Mouse (Mus musculus) naive thymus-derived CD4-positive, alpha-beta T cell, adult 2 months (primary cell): ENCODE measurements around the gene Best1.

ENCODE experiments used
- DNase-seq: peaks from one replicate; pipeline ENCODE4 v3.0.0-alpha.2; 2011; ENCODE audit warnings: low read depth

Best1 gene

GRCm38 (mm10) chr19:9960769-9961168 lies 40.7 kb downstream of the Best1 start:
- no peak for DNase-seq

DNA sequence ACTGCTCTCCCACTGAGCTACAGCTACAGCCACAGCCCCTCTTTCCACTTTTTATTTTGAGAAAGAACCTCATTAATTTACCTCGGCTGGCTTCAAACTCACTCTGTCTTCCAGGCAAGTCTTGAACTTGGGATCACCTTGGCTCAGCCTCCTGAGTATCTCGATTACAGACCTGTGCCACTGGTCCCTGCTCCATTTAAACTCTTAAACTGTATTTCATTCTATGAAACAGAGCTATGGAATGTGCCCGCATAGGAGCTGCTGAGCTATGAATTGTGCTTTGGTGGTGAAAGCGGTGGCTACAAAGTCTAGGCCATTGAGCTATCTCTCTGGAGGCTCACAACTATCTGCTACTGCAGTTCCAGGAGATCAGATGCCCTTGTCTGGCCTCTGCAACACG lies 43.5 kb downstream of the Best1 start:
- DNase-seq, result no peak

- no peak for DNase-seq
Observed at GRCm38 (mm10) chr19:9956624-9957388, 44.6 kb downstream of the Best1 start.

DNA sequence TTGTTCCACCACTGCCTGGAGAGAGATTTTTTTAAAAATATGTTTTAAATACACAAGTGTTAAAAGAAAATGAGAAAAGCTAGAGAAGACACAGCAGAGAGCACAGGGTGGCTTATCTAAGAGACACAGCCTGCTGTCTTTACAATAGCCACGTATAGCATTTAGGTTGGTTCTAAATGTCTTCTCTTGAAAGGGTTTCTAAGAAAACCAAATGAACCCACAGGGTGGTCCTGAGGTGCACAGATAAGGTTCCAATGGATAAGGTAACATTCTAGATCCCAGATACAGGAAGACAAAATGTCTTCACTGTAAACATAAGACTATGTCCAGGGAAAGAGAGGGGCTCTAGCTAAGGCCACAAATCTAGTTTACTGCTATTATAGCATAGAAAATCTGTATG lies 46.0 kb downstream of the Best1 start:
- DNase-seq, result no peak

DNA sequence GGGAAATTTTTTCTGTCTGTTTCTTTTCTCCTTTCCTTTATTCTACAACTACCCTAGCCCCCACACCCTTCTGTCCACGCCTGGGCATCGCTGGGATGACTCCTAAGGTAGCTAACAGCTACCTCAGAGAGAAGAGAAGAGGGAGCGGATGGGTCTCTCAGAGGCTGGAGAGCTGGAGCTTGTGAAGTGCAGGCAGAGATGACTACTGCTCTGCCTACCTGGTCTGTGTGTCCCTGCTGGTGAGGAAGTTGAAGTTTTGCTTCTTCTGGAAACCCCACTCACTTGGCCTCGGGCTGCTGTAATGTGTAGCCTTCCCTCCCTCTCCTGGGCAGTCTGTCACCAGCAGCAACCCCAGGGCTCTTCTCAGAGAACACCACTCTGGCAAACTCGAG lies 46.6 kb downstream of the Best1 start:
- no peak for DNase-seq

DNA sequence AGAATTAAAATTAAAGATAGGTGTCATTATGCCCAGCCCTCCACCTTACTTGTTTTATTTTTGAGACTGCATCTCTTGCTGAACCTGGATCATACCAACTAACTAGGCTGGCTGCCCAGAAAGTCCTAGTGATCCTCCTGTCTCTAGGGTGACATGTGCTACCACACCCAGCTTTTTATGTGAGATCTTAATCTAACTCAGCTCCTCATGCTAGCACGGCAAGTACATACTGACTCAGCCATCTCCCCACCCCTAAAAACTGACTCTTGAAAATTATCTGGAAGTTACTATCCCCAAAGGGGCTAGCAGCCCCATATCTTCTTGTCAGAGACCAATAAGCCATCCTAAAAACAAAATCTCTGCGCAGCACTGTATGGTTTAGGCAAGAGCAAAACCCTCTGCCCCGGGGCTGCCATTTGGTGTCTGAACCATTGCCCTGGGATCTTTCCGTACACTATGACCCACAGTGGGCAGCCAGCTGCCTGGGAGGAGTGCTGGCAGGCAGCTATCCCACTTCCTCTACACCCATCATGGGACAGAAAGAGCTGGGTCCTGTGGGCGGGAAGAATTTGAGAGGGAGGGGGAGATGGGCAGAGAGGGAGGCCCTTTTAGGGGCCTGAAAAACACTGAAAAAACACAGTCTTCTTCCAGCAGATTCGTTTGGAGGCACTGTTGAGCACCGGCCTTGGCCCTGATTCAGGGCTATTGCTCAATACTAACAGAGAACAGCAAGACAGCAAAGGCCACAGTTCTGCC lies 47.2 kb downstream of the Best1 start:
- DNase-seq, result no peak

DNA sequence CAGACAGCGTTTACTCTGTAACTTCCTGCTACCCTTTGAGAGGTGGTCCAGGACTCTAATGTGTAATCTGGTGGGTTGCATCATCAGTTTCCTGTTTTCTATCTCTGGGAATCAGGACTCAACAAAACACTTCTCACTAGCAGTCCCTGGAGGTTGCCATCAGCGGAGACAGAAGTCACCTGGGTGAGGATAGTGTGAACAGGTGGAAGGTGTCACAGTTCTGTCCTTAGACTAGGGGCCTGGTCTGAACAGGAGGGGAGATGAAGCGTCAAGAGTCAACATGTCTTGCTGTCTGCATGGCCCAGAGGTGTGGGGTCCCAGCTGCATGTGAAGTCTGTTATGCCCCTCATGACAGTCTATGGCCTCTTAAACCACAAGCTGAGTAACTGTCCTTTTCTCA lies 48.5 kb downstream of the Best1 start:
- no peak for DNase-seq

GRCm38 (mm10) chr19:9952390-9952789 lies 49.0 kb downstream of the Best1 start:
- DNase-seq, result no peak

DNA sequence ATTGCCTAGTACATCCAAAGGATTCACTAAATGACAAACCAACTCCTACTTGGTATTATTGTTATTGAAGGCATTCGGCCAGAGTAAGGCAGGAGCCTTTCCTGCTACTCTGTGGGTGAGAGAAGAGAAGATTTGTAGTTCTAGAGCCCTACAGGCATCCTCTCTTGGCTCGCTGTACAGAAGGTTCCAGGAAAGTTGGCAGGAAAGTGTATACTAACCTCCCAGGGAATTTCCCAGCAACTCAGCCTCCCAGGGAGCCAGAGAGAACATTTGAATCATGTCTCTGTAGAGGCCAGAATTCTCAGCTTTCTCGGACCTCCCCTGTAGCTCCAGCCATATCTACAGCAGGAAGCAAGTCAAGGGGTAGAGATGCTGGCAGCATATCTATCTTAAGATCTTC lies 54.4 kb downstream of the Best1 start:
- no peak for DNase-seq

DNA sequence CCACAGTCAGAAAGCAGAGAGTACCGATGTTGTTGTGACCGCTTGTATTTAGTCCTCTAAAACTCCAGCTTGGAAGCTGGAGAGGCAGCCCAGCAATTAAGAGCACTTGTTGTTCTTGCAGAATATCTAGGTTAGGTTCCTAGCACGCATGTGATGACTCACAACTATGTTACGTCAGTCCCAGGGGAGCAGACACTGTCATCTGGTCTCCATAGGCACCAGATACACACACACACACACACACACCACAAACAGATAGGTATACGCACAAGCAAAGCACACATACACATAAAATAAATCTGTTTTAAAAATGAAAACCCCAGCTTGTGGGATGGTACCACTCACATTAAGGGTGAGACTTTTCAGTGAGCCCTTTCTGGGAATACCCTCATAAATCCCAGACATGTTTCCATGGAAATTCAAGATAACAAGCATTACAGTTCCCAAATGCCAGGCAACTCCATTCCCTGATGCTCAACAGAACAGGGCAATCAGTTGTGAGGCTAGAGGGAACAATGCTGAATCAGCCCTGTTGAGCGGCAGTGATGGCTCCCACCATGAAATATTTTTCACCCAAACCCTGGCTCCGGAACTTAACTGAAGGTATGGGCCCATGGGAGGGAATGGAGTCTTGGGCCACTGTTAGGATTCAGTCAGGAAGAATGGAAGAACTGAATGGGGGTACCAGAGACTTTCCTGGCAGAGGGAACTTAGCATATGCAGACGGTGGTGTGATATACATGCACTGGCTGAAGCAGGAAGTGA lies 55.5 kb downstream of the Best1 start:
- no peak for DNase-seq

GRCm38 (mm10) chr19:9942539-9943533 lies 58.6 kb downstream of the Best1 start:
- DNase-seq, result no peak

DNA sequence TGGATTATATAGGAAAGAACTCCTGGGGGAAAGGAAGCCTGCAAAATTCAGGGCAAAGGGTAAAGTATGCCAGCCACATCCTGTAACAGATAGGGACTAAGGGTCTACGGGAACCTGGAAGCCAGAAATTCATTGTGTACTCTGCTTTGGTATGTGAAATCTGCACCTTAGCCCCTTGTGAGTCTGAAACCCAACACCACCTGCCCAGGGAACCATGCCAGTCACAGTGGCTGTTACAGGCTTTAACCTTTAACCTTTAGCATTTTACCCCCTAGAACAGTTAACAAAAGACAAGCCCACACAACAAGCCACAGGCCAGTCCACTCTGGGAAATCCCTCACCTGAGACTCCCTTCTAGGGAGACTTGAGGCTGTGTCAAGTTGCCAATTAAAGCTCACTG lies 59.6 kb downstream of the Best1 start:
- DNase-seq, result no peak

DNA sequence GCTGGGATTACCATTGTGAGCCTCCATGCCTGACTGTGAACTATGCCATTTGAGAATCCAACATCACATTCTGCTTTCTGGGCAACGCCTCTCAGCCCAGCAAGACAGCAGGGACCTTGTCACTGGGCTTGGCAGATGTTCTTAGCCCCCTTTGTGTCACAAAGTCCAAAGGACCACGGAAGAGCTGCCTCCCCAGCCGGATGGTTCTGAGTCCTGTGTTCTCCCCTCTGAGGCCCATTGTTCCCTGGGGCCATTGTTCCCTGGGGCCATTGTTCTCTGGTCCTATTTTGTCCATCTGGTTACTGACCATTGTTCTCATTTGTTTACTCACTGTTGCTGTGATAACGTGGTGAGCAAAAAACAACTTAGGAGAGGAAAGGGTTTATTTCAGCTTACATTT lies 60.5 kb downstream of the Best1 start:
- no peak for DNase-seq

DNA sequence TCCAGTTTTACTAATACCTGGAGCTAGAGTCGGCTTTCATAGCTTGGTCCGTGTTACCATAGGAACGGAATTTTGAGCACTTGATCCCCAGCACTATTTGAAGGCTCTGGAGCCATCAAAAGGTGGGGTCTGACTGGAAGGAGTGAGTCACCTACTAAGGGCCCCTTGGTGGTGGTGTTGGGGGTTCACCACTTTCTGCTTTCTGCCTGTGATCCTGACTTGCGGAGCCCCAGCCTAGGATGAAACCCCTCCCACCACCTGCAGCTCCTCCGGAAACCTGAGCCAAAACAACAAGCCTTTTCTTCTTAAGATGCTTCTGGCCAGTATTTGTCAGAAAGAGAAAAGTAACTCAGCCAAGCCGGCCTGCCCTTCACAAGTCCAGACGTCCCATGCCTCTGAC lies 61.6 kb downstream of the Best1 start:
- DNase-seq, result peak; percentile 24

DNA sequence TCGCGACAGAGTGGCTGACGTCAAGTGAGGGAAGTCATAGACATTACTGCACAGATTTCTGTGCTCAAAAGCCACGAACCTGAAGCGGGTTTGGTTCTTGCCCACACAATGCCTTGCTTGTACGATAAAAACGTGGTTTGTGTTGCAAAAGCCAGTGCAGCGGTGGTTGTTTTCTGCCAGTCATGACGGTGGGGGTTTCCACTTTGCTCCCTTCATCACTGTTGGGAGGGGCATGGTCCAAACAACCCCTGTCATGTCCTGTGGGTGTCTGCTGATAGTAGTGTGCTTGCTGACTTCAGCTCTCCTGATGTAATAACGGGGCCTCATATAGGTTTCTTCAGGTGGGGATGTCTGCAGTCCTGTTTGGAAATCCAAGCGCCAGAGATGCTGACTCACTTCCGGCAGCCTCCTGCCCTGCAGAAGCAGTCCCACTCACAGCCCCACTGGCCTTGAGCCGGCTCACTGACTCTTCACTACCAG lies 62.6 kb downstream of the Best1 start:
- DNase-seq, result peak; percentile 83

GRCm38 (mm10) chr19:9938156-9938823 lies 63.1 kb downstream of the Best1 start:
- DNase-seq, result peak; percentile 64

GRCm38 (mm10) chr19:9937428-9937827 lies 64.0 kb downstream of the Best1 start:
- no peak for DNase-seq

DNA sequence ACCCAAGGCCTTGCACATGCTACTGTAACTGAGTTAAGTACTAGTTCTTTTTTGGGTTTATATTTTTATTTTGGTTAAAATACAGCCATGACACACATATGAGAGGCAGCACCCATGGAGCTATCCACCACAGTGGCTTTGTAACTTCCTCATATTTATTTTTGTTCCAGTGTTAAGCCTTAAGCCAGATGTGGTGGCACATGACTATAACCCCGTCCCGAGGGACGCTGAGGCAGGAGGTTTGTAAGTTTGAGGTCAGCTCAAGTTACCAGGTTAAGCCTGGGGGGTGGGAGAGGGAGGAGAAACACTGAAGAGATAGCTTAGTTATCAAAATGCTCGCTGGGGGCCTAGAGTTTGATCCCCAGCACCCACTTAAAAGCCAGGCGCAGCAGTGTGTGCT lies 64.9 kb downstream of the Best1 start:
- no peak for DNase-seq
